Mouse (Mus musculus): ENCODE data around the gene Hist2h3b. TPM values are rescaled to one million over a fixed set of nuclear protein-coding genes. Genes with fewer than 3 reads are reported as not detected.
"Not testable (repeated sequence)": the region's sequence is repeated elsewhere in the genome, so short reads cannot be mapped to it uniquely, and the experiment has no call there.

Hist2h3b gene
- 10 to 100 TPM; 35.3 to 37.8 TPM for total RNA-seq (2021)
- long read RNA-seq, result 0 reads

- peak; percentile 70 to 91 for DNase-seq (ENCODE audit: low spot score in 2 of 2)
These were observed at the start of gene Hist2h3b for GRCm38 (mm10) chr3:96268051-96268775. Hist2h3b (plus strand) TSS chr3:96268654.

- no peak for DNase-seq (ENCODE audit: low spot score in 2 of 2)
These were observed 49.2 kb upstream of the Hist2h3b start for GRCm38 (mm10) chr3:96219191-96219641.

GRCm38 (mm10) chr3:96219661-96220130, 48.8 kb upstream of the Hist2h3b start, which contains the start of the genes Bola1 and Hist2h2ab:
Bola1 (minus strand) TSS chr3:96219709.
Hist2h2ab (plus strand) TSS chr3:96219865.
- DNase-seq (ENCODE audit: low spot score in 2 of 2), result peak; percentile 77 to 91

DNA sequence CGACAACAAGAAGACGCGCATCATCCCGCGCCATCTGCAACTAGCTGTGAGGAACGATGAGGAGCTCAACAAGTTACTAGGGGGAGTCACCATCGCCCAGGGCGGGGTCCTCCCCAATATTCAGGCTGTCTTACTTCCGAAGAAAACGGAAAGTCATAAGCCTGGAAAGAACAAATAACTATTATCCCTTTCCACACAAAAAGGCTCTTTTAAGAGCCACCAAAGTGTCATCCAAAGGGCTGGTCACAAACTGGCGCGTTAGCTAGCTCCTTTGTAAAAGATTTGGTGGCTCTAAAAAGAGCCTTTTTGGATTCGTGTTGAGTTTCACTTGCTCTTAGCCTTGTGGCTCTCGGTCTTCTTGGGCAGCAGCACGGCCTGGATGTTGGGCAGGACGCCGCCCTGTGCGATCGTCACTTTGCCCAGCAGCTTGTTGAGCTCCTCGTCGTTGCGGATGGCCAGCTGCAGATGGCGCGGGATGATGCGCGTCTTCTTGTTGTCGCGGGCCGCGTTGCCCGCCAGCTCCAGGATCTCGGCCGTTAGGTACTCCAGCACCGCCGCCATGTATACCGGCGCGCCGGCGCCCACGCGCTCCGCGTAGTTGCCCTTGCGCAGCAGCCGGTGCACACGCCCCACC, 48.2 kb upstream of the Hist2h3b start:
- DNase-seq (ENCODE audit: low spot score in 2 of 2), result not testable (repeated sequence)

DNA sequence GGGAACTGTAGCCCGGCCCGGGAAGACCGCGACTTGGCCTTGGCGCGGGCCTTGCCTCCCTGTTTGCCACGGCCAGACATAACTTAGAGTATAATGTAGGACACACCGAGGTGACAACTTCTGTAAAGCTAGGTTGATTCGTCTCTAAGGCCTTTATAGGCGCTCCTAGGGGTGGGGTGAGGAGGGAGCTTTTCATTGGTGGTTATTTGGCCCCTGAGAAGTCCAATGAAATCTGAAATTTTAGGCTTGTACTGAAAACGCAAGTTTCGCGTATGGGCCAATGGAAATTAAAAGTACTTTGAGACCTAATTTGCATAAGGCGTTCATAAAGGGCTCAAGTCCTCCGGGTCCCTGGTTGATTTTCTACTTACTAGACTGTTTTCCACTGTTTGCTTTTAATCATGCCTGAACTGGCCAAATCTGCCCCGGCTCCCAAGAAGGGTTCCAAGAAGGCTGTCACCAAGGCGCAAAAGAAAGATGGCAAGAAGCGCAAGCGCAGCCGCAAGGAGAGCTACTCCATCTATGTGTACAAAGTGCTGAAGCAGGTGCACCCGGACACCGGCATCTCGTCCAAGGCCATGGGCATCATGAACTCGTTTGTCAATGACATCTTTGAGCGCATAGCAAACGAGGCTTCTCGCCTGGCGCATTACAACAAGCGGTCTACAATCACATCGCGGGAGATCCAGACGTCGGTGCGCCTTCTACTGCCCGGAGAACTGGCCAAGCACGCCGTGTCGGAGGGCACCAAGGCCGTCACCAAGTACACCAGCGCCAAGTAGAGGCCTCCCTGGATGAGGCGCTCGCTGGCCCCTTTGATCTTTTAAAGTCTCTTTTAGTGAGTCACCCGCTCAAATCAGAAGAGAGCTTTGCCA, 47.5 kb upstream of the Hist2h3b start, which contains the start of the genes Hist2h2ac and Hist2h2be:
TSS of gene Hist2h2ac (minus strand) at position 116 of the 875 bp plus-strand sequence.
TSS of gene Hist2h2be (plus strand) at position 355 of the 875 bp plus-strand sequence.
- DNase-seq (ENCODE audit: low spot score in 2 of 2), result peak; percentile 89 to 94

DNA sequence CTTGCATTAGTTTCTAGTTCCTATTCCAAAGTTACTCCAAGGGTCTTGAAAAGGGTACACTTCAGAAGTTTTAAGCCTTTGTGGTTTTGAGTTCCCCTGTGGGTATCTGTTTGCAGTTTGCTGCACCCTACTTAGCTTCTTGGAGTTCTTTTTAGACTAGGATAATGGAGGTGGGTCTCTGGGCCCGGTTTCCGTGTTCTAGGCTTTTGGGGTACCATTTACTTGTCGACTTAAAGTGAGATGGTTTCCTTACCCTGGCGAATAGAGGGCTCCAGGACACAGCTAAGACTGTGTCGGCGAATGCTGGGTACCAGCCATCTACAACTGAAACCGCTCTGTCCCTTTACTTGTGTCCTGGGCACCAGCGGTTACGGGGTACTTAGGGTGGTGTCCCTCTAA, 46.8 kb upstream of the Hist2h3b start:
- DNase-seq (ENCODE audit: low spot score in 2 of 2), result no peak

DNA sequence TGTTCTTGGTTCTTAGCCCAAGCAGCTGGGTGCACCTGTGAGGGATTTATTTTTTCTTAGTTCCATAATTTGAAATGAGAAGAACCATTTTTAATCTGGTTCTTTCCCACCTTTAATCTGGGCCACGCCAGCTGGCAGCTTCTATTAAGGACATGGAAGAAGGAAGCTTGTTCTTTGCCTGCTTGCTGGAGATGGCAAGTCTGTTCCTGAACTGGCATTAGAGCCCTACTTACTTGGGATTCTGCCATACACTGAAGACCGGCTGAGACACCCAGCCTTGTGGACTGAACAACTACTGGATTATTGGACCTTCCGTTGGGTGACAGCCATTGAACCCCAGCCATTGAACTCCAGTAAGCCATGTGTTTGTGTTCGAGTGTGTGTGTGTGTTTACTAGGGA, 45.7 kb upstream of the Hist2h3b start:
- DNase-seq (ENCODE audit: low spot score in 2 of 2), result no peak

DNA sequence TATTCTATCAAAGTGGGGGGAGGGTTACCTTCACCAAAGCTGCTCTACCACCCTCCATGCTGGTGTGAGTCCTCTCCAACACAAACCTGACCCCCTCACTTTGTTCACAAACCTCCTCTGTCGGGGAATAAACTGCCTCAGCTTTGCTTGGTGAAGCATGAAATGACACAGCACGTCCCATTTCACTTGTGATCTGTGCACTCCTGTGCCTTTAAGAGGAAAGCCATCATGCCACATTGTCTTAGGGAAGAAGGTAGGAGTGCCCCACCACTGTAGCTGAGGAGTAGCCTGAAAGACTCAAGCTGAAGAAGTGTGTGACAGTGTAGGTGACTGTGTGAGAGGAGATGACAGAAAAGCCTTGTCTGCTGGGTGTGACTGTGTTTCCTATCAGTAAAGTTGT, 43.0 kb upstream of the Hist2h3b start:
- DNase-seq (ENCODE audit: low spot score in 2 of 2), result no peak

GRCm38 (mm10) chr3:96226695-96227648, 41.5 kb upstream of the Hist2h3b start:
- no peak for DNase-seq (ENCODE audit: low spot score in 2 of 2)

DNA sequence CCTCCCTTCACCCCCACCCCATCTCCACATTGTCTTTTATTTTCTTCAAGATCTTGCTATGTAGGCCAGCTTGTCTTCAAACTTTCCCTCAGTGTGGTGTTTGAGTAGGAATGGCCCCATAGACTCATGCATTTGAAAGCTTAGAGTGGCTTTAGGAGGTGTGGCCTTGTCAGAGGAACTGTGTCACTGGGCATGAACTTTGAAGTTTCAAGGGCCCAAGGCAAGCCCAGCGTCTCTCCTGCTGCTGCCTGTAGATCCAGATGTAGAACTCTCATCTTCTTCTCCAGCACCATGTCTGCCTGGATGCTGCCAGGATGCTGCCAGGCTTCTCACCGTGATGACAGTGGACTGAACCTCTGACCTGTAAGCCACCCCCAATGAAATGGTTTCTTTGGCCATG, 39.6 kb upstream of the Hist2h3b start:
- no peak for DNase-seq (ENCODE audit: low spot score in 2 of 2)

GRCm38 (mm10) chr3:96230404-96230803, 38.0 kb upstream of the Hist2h3b start:
- no peak for DNase-seq (ENCODE audit: low spot score in 2 of 2)

DNA sequence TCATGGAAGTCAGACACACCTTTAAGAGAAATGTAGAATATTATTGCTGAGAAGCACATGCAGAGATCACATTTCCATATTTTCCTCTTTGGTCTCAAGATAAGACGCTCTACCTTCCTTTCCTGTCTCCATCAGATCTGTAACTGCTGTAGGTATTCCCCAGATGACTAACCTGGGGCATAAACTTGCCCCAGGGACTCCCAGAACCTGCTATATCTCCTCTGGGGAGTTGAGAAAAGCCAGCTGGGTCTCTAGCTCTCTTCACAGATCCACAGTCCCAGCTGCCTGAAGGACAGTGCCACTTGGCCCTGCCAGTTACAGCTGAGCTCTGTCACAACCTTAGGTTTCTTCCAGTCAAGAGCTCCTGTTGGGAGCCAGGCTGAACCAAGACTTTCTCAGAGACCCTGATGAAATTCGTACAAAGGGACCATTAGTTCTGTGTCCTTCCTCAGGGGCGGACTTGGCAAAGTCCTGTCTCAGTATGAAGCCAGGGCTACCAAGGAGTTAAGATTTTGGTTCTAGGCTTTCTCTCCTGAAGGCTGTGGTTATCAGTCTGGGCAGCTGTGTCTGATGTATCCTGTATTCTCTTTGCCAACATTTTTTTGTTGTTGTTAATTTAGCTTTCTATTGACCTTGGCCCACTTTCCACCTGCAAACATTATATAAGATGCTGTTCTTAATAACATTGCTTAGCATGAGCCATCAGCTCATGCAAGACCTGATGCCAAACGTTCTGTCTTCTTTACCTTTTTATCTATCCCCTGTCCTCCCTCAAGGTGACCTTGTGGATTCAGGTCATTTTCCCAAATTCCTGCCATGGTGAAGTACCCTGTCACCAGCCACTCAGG, 37.3 kb upstream of the Hist2h3b start:
- no peak for DNase-seq (ENCODE audit: low spot score in 2 of 2)

- DNase-seq (ENCODE audit: low spot score in 2 of 2), result no peak
These were observed 36.7 kb upstream of the Hist2h3b start for GRCm38 (mm10) chr3:96231758-96232120.

GRCm38 (mm10) chr3:96234914-96235313, 33.5 kb upstream of the Hist2h3b start:
- no peak for DNase-seq (ENCODE audit: low spot score in 2 of 2)

DNA sequence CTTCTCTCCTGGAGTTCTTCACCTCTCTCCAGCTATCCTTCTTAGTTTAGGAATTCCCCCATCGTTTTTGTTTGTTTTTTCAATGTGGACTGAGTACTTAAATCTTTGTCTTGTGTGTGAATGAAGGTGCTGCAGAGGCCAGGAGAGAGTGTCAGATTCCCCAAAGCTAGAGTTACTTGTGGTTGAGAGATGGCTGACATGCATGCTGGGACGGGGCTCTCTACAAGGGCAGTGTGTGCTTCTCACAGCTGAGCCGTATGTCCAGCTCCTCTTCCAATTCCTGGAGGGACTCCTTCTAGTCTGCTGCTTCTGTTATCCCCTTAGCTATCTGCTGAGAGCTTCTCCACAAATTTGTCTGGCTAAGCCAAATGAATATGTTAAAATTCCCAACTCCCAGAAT, 32.6 kb upstream of the Hist2h3b start:
- no peak for DNase-seq (ENCODE audit: low spot score in 2 of 2)

- no peak for DNase-seq (ENCODE audit: low spot score in 2 of 2)
These were observed 31.6 kb upstream of the Hist2h3b start for GRCm38 (mm10) chr3:96236834-96237334.

GRCm38 (mm10) chr3:96237335-96237903, 31.0 kb upstream of the Hist2h3b start:
- DNase-seq (ENCODE audit: low spot score in 2 of 2), result no peak

DNA sequence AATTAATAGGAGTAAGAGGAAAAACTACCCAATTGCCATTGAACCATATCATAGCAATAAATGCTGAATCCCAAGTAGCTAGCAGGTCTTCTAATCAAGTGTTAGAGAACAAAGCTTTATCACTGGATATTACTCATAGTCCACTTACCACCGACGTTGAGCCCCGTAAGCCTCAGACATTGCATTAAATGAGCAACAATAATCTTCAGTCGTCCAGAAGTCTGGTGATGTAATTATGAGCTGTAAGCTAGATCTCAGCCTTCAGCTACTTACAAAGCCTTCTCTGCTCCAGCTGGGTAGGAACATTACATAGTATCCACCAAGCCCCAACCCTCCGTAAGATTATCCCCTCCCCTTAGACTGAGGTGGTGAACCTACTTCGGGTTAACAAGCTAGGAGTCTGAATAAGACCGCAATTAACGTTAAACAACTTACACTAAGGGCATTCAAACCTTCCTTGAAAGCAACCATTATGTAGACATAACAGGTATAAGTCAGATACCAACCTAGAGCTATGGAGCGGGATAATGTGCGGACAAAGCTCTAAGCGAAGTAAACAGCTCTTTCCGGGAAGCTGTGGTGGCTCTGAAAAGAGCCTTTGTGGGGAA, 30.4 kb upstream of the Hist2h3b start:
- no peak for DNase-seq (ENCODE audit: low spot score in 2 of 2)
